Mouse (Mus musculus) right cerebral cortex, postnatal 4 days (tissue): ENCODE measurements at regions not wholly inside any gene's neighbourhood (a gene's known extent, or its start where the extent isn't known, plus 50 kb on each side); places are given as distances from the start of the nearest gene placed in this dataset.

ENCODE experiments used
- DNase-seq: peaks from one replicate; pipeline ENCODE4 v3.0.0-alpha.2; 2022

DNA sequence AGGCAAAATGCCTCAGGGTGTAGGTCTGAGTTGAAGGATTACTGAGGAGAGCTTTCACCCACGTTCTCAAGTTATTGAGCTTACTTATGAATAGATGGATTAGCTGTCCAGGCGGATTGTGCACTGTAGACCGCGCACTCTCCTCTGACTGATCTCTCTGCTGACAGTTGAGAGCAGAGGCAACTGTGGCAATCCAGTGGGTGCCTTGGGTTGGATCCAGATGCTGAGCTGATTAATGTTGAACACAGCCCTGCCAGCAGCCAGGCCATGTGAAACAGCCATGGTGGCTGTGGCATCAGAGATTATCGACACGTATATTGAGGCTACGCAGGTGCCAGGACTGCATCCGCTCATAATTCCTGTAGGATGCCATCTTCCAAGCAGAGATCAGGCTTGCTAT, 53.6 kb downstream of the Gm10320 start:
- no peak for DNase-seq

- DNase-seq, result no peak
Observed at GRCm38 (mm10) chr13:98436961-98437360, 54.8 kb downstream of the Gm10320 start.

GRCm38 (mm10) chr13:98435245-98435975, 56.4 kb downstream of the Gm10320 start:
- DNase-seq, result no peak

- DNase-seq, result peak; percentile 5
Observed at GRCm38 (mm10) chr13:98429851-98430250, 62.0 kb downstream of the Gm10320 start.

DNA sequence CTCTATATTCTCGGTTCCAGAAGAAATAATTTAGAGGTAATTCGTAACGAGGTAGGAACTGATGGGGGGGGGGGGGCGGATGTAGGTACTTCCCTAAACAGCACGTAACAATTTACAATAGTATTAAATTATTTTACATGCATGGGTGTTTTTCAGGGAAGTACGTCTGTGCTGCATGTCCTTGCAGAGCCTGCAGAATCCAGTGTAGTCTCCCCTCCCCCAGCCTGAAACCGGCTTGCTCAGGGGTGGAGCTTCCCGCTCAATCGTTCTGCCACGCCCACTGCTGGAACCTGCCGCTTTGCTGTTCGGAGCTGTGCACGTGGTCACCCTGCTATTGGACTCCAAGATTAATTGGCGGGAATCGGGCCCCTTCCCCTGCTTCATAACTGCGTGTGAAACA, 64.1 kb downstream of the Gm10320 start:
- peak; percentile 13 for DNase-seq

DNA sequence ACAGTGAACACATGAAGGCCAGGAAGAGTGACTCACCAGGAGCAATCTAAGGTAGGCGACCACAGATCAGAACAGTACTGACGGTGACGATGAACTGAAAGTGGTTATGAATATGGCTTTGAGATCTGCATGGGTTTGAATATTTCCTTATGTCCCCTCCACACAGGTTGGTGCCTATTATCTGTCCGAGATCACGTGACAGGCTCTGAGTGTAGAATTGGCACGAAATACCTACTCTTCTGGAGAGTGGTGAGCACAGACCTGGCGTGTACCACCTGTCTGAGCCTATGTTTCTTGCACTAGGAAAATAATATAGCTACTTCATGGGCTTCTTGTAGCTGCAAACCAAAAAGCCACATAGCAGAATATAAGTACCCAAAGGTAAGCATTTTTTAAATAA, 66.8 kb downstream of the Gm10320 start:
- no peak for DNase-seq

- no peak for DNase-seq
Observed at GRCm38 (mm10) chr13:98424000-98424399, 67.8 kb downstream of the Gm10320 start.

DNA sequence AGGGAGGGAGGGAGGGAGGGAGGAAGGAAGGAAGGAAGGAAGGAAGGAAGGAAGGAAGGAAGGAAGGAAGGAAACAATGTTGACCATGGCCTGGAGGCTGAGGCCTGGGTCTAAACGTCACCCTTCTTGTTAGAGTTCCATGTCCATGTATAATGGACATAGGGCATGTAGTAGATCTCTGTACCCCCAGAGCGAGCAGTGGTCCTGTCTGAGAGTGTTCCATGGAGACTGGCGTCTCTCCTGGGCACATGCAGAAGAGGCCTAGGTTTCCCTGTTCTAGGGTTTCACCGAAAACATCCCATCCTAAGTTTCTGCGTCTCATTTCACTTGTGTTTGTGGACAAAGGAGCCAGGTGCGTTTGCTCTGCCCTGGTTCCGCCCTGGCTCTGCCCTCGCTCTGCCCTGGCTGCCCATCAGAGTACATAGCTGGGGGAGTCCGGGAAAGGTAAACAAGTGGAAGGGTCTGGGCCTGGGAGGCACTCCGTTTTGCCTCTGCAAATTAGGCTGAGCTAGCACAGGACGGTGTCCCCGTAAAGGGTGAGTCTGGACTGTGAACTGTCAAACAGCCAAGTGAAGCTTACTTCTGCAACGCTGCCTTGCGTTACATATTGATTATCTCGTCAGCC, 66.5 kb downstream of the Foxd1 start:
- DNase-seq, result no peak

GRCm38 (mm10) chr13:98417736-98418135, 63.7 kb downstream of the Foxd1 start:
- DNase-seq, result no peak

DNA sequence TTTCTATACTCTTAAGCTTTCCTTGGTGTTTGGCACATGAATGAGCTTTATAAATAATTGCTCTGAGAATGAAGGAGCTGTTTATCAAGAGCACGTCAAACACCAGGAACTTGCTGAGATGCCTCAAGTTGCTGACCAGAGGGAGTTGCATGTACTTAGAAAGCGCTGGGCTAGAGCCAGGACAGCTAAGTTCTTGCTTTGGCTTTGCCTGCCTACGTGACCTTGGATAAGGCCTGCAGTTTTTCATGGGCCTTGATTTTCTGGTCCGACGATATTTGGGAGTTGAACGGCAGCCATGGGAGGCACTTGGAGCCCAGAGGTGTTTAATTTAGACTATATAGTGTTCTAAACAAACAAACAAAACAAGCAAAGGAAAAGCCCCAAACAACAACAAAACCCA, 62.4 kb downstream of the Foxd1 start:
- DNase-seq, result no peak

- DNase-seq, result no peak
Observed at GRCm38 (mm10) chr13:98414851-98415250, 60.8 kb downstream of the Foxd1 start.

DNA sequence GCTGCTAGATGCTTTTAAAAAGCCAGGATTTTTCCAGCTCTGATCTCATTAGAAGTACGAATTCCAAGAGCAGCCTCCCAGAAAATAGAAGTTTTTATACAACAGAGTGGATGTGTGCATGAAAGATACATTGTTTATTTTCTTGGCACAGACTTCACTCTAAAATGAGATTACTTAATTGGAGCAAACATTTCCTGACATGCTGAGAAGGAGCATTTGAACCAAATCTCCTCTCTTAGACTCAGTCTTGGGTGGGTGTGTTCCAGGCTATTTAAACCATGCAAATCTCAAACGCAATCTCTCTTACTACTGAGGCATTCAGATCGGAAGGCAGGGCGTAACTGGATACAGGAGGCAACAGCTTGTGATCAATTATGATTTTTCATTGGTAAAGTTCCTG, 59.2 kb downstream of the Foxd1 start:
- DNase-seq, result no peak
